In the genomic region with DNA sequence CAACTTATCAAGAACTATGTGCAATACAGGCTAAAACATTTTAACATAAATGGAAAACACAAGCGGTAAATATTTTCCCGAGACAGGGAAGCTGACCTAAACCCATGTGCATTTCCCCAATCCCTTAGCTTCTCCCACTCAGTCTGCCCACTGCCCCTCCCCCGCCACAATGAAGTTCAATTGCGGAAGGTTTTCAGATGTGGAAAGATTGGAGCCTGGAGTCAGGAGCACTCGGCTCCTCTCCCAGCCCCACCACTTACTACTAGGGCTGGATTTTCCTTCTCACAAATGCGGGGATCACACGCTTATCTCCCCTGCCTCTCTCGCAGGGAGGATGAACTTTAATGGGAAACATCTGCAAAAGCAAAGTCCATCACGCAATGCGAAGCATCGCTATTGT, we compare ENCODE assay signal across 9 mouse cellular contexts.
DNase-seq lines count a peak whose midpoint lies in the region; ATAC-seq lines count a peak whose summit lies in the region.
"Had no signal": no experiment of that assay in that cellular context is flagged by ENCODE, and none has a peak within 500 bp of the region (broad histone marks: within the 10 kb centered on the region; RNA-seq: fewer than 3 reads in every experiment).

No protein-coding gene starts in this region.

- DNase-seq in gastrocnemius, adult 18-20 months (ENCODE audit: low spot score): peak; percentile 23
- DNase-seq in gastrocnemius, postnatal 25 days: no peak
- DNase-seq in embryo, embryonic 11 days: peak; percentile 45
- DNase-seq in lung, postnatal 36 days: peak; percentile 5
- no peak for DNase-seq in thymus, postnatal 0 days (ENCODE audit: low spot score)
- DNase-seq in adipocyte (ENCODE audit: low spot score): no peak
- no peak for DNase-seq in frontal cortex, adult 2 months (ENCODE audit: extremely low spot score in 1 of 2, low spot score in 1 of 2)

- H3K4me1 ChIP-seq in heart, embryonic 15.5 days (replicated peaks): 0 out of 2 replicates have a peak, but pooled peaks cover 2% of the 10 kb centered on the region

- peak overlapping the region; percentile 47 for H3K4me2 ChIP-seq in heart, embryonic 15.5 days

- no peak overlapping the region for H3K27ac ChIP-seq in heart, embryonic 15.5 days
- H3K27ac ChIP-seq: macrophage had no signal

- H3K9me3 ChIP-seq in heart, embryonic 15.5 days (replicated peaks): no peaks in the 10 kb centered on the region

- no peaks in the 10 kb centered on the region for H3K27me3 ChIP-seq in heart, embryonic 15.5 days

- no peak overlapping the region for H3K9ac ChIP-seq in heart, embryonic 15.5 days

- WGBS in heart, embryonic 15.5 days: 41% methylated on average over 11 of the region's 11 CpGs

- no peak for ATAC-seq in heart, embryonic 15.5 days (replicated peaks; ENCODE audit: insufficient number of reproducible peaks, insufficient read depth, low FRiP score, low read depth)

- H3K36me3 ChIP-seq in heart, embryonic 15.5 days: no peaks in the 10 kb centered on the region

- peak overlapping the region; percentile 21 for H3K4me3 ChIP-seq in heart, embryonic 15.5 days

Comparison
In these comparisons a context has a peak if more than half of its experiments do, and no peak if none do; other contexts are left out.
1. DNase-seq: peak in gastrocnemius, adult 18-20 months (single experiment), embryo, embryonic 11 days (single experiment) and lung, postnatal 36 days (single experiment); none in gastrocnemius, postnatal 25 days (single experiment), thymus, postnatal 0 days (single experiment), adipocyte (single experiment) and frontal cortex, adult 2 months (0 of 2).